Mouse (Mus musculus) intestine, postnatal 0 days (tissue): Measurements from ENCODE around the gene Csrnp1. TPM values are rescaled to one million over a fixed set of nuclear protein-coding genes. Genes with fewer than 3 reads are reported as not detected.

ENCODE experiments used
- ATAC-seq: fragments of 200-750 bp; cut with Nextera tagmentation; 2 replicates; pipeline ENCODE4 v1.8.0; 2017; ENCODE audit warnings: mild to moderate bottlenecking, moderate TSS enrichment, moderate library complexity
- H3K27ac ChIP-seq: fragments of 300-500 bp; sonication (generic); 2 replicates; pipeline ENCODE4 v1.5.1; 2014; ENCODE audit warnings: mild to moderate bottlenecking, low read depth, low read length, moderate library complexity
- H3K27me3 ChIP-seq: fragments of 300-500 bp; sonication (generic); replicated peaks from 2 replicates; pipeline ENCODE4 v1.6.1; 2014; ENCODE audit warnings: low read length, mixed read lengths; ENCODE audit not compliant: control insufficient read depth, insufficient read depth
- H3K36me3 ChIP-seq: fragments of 300-500 bp; sonication (generic); 2 replicates; pipeline ENCODE4 v1.6.1; 2014; ENCODE audit warnings: mild to moderate bottlenecking, moderate library complexity; ENCODE audit not compliant: control insufficient read depth, insufficient read depth
- H3K4me1 ChIP-seq: fragments of 300-500 bp; sonication (generic); replicated peaks from 2 replicates; pipeline ENCODE4 v1.6.1; 2014; ENCODE audit warnings: antibody characterized with exemption, low read length, mixed read lengths; ENCODE audit not compliant: control insufficient read depth, insufficient read depth
- H3K4me2 ChIP-seq: fragments of 300-500 bp; sonication (generic); replicated peaks from 2 replicates; pipeline ENCODE4 v1.6.1; 2014; ENCODE audit warnings: low read depth, mild to moderate bottlenecking, moderate library complexity
- H3K4me3 ChIP-seq: fragments of 300-500 bp; sonication (generic); 2 replicates; pipeline ENCODE4 v1.5.1; 2014; ENCODE audit warnings: low read depth, low read length
- H3K9ac ChIP-seq: fragments of 300-500 bp; sonication (generic); 2 replicates; pipeline ENCODE4 v1.6.1; 2014; ENCODE audit warnings: mild to moderate bottlenecking, low read depth, low read length
- H3K9me3 ChIP-seq: fragments of 300-500 bp; sonication (generic); 2 replicates; pipeline ENCODE4 v1.6.1; 2016; ENCODE audit warnings: mixed run types; ENCODE audit not compliant: control insufficient read depth
- CTCF ChIP-seq: sonication (generic); IDR thresholded peaks from 2 replicates; pipeline ENCODE4 v1.5.1; 2016; ENCODE audit warnings: low read depth, mild to moderate bottlenecking, control low read depth, antibody characterized with exemption, moderate library complexity
- WGBS: fragments of 180-500 bp; shearing (Covaris S2); extraction: QIAGEN DNeasy Blood & Tissue Kit; methylation state at CpG from one replicate; pipeline ENCODE4 v1.1.7; 2014; 5-methylcytosine and 5-hydroxymethylcytosine counted together
- polyA plus RNA-seq: library from polyadenylated mRNA; unstranded; fragments of >200 nt; fragmentation: Nextera tagmentation; extraction: Ambion mirVana; gene quantifications from 2 replicates; pipeline ENCODE4 v1.2.1, GENCODE M21; 2015

The Csrnp1 gene
- polyA plus RNA-seq, 1 experiment from 2014 or later = 3.8 TPM

- 20% methylated on average over 21 of the region's 21 CpGs for WGBS
- Histone ChIP-seq H3K27ac (no peak overlapping the region), H3K4me3 (no peak overlapping the region), H3K27me3 (no peaks in the 10 kb centered on the region), H3K4me1 (no peaks in the 10 kb centered on the region; the same call in 1 of the 2 replicates), H3K36me3 (no peaks in the 10 kb centered on the region), H3K4me2 (peak overlapping the region; percentile 45), H3K9me3 (no peaks in the 10 kb centered on the region), H3K9ac (no peak overlapping the region)
- peak; percentile 50; the same call in 1 of the 2 replicates for ATAC-seq
- peak; percentile 95 for TF ChIP-seq CTCF
Observed at GRCm38 (mm10) chr9:119962987-119963667, 21.3 kb downstream of the Csrnp1 start.

GRCm38 (mm10) chr9:119962216-119962615 is 22.2 kb downstream of the Csrnp1 start:
- ATAC-seq = no peak
- Histone ChIP-seq H3K27ac (no peak overlapping the region), H3K4me2 (no peak overlapping the region), H3K36me3 (no peaks in the 10 kb centered on the region), H3K9me3 (no peaks in the 10 kb centered on the region), H3K4me3 (no peak overlapping the region), H3K4me1 (no peaks in the 10 kb centered on the region; the same call in 1 of the 2 replicates), H3K27me3 (no peaks in the 10 kb centered on the region), H3K9ac (no peak overlapping the region)
- no peak for TF ChIP-seq CTCF
- WGBS = 65% methylated on average over 4 of the region's 4 CpGs

- no peak overlapping the region for H3K27ac ChIP-seq
- no peak for ATAC-seq
- no peak overlapping the region for H3K4me3 ChIP-seq
- no peak overlapping the region for H3K4me2 ChIP-seq
- H3K36me3 ChIP-seq = no peaks in the 10 kb centered on the region
- no peak overlapping the region for H3K9ac ChIP-seq
- no peaks in the 10 kb centered on the region for H3K9me3 ChIP-seq
- no peaks in the 10 kb centered on the region for H3K27me3 ChIP-seq
- TF ChIP-seq CTCF = no peak
- H3K4me1 ChIP-seq = no peaks in the 10 kb centered on the region; the same call in 1 of the 2 replicates
- 76% methylated on average over 9 of the region's 9 CpGs for WGBS
Observed at GRCm38 (mm10) chr9:119958835-119959234, 25.6 kb downstream of the Csrnp1 start.

- Histone ChIP-seq H3K9me3 (no peaks in the 10 kb centered on the region), H3K4me2 (no peak overlapping the region), H3K27me3 (no peaks in the 10 kb centered on the region), H3K27ac (no peak overlapping the region), H3K9ac (no peak overlapping the region), H3K4me3 (no peak overlapping the region), H3K4me1 (no peaks in the 10 kb centered on the region), H3K36me3 (no peaks in the 10 kb centered on the region)
- TF ChIP-seq CTCF = no peak
- WGBS = 79% methylated on average over 9 of the region's 9 CpGs
- ATAC-seq = no peak
Observed at GRCm38 (mm10) chr9:119951388-119951787, 33.1 kb downstream of the Csrnp1 start.

- Histone ChIP-seq H3K9ac (no peak overlapping the region), H3K4me3 (no peak overlapping the region), H3K4me2 (no peak overlapping the region), H3K36me3 (no peaks in the 10 kb centered on the region), H3K9me3 (no peaks in the 10 kb centered on the region), H3K4me1 (no peaks in the 10 kb centered on the region), H3K27me3 (no peaks in the 10 kb centered on the region), H3K27ac (no peak overlapping the region)
- WGBS = 56% methylated on average over 6 of the region's 6 CpGs
- ATAC-seq = no peak
- no peak for TF ChIP-seq CTCF
Observed at GRCm38 (mm10) chr9:119950434-119950833, 34.0 kb downstream of the Csrnp1 start.

GRCm38 (mm10) chr9:119948804-119949203 is 35.7 kb downstream of the Csrnp1 start:
- ATAC-seq = no peak
- Histone ChIP-seq H3K27me3 (no peaks in the 10 kb centered on the region), H3K9ac (no peak overlapping the region), H3K36me3 (no peaks in the 10 kb centered on the region), H3K4me1 (no peaks in the 10 kb centered on the region), H3K9me3 (no peaks in the 10 kb centered on the region), H3K4me3 (no peak overlapping the region), H3K4me2 (no peak overlapping the region), H3K27ac (no peak overlapping the region)
- no peak for TF ChIP-seq CTCF
- WGBS = 44% methylated on average over 3 of the region's 3 CpGs
